Mouse (Mus musculus) heart, adult 2 months (tissue): Measurements from ENCODE around the gene Dlx5.

Experiments
- CTCF ChIP-seq: fragments of 200-600 bp; IDR thresholded peaks from 2 replicates; pipeline ENCODE4 v1.8.1; 2022; ENCODE audit warnings: antibody characterized with exemption, mild to moderate bottlenecking, moderate library complexity
- EP300 ChIP-seq: fragments of 200-500 bp; IDR thresholded peaks from 2 replicates; pipeline ENCODE4 v1.6.1; 2011; ENCODE audit warnings: low read depth, low read length, control low read depth; ENCODE audit not compliant: insufficient read depth

GRCm38 (mm10) chr6:6856316-6856715, 25.6 kb downstream of the Dlx5 start:
- TF ChIP-seq CTCF, result no peak
- no peak for TF ChIP-seq EP300
